Mouse (Mus musculus): ENCODE measurements around the gene Gnb4. TPM values are rescaled to one million over a fixed set of nuclear protein-coding genes. Genes with fewer than 3 reads are reported as not detected.

The Gnb4 gene
- 78.8 and 79.2 TPM in 2 replicates for polyA plus RNA-seq (2015; fragmentation: Nextera tagmentation; extraction: Ambion mirVana)

GRCm38 (mm10) chr3:32616331-32617052 lies at the start of gene Gnb4:
Gnb4 (minus strand) TSS chr3:32616585.
- WGBS = 2% methylated on average over 72 of the region's 83 CpGs
- Histone ChIP-seq H3K9ac (peak within 1 kb of the TSS; percentile 79), H3K27me3 (no peaks in the 10 kb centered on the region), H3K36me3 (peaks cover 6% of the 10 kb centered on the region; the same call in 1 of the 2 replicates), H3K9me3 (no peaks in the 10 kb centered on the region), H3K4me3 (peak within 1 kb of the TSS; percentile 68), H3K4me2 (peak within 1 kb of the TSS; percentile 61), H3K4me1 (peaks cover 10% of the 10 kb centered on the region; the same call in 1 of the 2 replicates), H3K27ac (peak within 1 kb of the TSS; percentile 84)
- peak; percentile 84 for ATAC-seq (ENCODE audit: insufficient number of reproducible peaks, insufficient read depth, low FRiP score, low TSS enrichment, low read depth)

GRCm38 (mm10) chr3:32661556-32661930 lies 45.2 kb upstream of the Gnb4 start:
- H3K4me1 ChIP-seq = no peaks in the 10 kb centered on the region
- no peak overlapping the region for H3K9ac ChIP-seq
- H3K36me3 ChIP-seq = no peaks in the 10 kb centered on the region
- no peak for ATAC-seq (ENCODE audit: insufficient number of reproducible peaks, insufficient read depth, low FRiP score, low TSS enrichment, low read depth)
- H3K27ac ChIP-seq = no peak overlapping the region
- 81% methylated on average over 3 of the region's 3 CpGs for WGBS
- no peaks in the 10 kb centered on the region for H3K27me3 ChIP-seq
- H3K4me2 ChIP-seq = no peak overlapping the region
- no peak overlapping the region for H3K4me3 ChIP-seq
- no peaks in the 10 kb centered on the region for H3K9me3 ChIP-seq

GRCm38 (mm10) chr3:32660831-32661555 lies 44.6 kb upstream of the Gnb4 start:
- Histone ChIP-seq H3K27ac (no peak overlapping the region), H3K9ac (no peak overlapping the region), H3K36me3 (no peaks in the 10 kb centered on the region), H3K4me1 (no peaks in the 10 kb centered on the region), H3K4me2 (no peak overlapping the region), H3K9me3 (no peaks in the 10 kb centered on the region), H3K27me3 (no peaks in the 10 kb centered on the region), H3K4me3 (no peak overlapping the region)
- 65% methylated on average over 8 of the region's 8 CpGs for WGBS
- ATAC-seq (ENCODE audit: insufficient number of reproducible peaks, insufficient read depth, low FRiP score, low TSS enrichment, low read depth) = no peak

GRCm38 (mm10) chr3:32660276-32660675 lies 43.9 kb upstream of the Gnb4 start:
- 44% methylated on average over 8 of the region's 8 CpGs for WGBS
- Histone ChIP-seq H3K4me3 (no peak overlapping the region), H3K9ac (no peak overlapping the region), H3K9me3 (no peaks in the 10 kb centered on the region), H3K27ac (no peak overlapping the region), H3K4me1 (no peaks in the 10 kb centered on the region), H3K27me3 (no peaks in the 10 kb centered on the region), H3K36me3 (no peaks in the 10 kb centered on the region), H3K4me2 (no peak overlapping the region)
- ATAC-seq (ENCODE audit: insufficient number of reproducible peaks, insufficient read depth, low FRiP score, low TSS enrichment, low read depth) = no peak

- Histone ChIP-seq H3K9me3 (no peaks in the 10 kb centered on the region), H3K4me1 (no peaks in the 10 kb centered on the region), H3K27ac (no peak overlapping the region), H3K4me2 (no peak overlapping the region), H3K4me3 (no peak overlapping the region), H3K36me3 (no peaks in the 10 kb centered on the region), H3K27me3 (no peaks in the 10 kb centered on the region), H3K9ac (no peak overlapping the region)
- no peak for ATAC-seq (ENCODE audit: insufficient number of reproducible peaks, insufficient read depth, low FRiP score, low TSS enrichment, low read depth)
- 92% methylated on average over 2 of the region's 2 CpGs for WGBS
Measured at GRCm38 (mm10) chr3:32659506-32659905, 43.1 kb upstream of the Gnb4 start.

GRCm38 (mm10) chr3:32658821-32659220 lies 42.4 kb upstream of the Gnb4 start:
- WGBS = 72% methylated on average over 16 of the region's 16 CpGs
- no peak overlapping the region for H3K4me2 ChIP-seq
- no peaks in the 10 kb centered on the region for H3K9me3 ChIP-seq
- H3K36me3 ChIP-seq = no peaks in the 10 kb centered on the region
- H3K27me3 ChIP-seq = no peaks in the 10 kb centered on the region
- ATAC-seq (ENCODE audit: insufficient number of reproducible peaks, insufficient read depth, low FRiP score, low TSS enrichment, low read depth) = no peak
- H3K27ac ChIP-seq = no peak overlapping the region
- no peaks in the 10 kb centered on the region for H3K4me1 ChIP-seq
- H3K9ac ChIP-seq = no peak overlapping the region
- H3K4me3 ChIP-seq = no peak overlapping the region

GRCm38 (mm10) chr3:32658401-32658800 lies 42.0 kb upstream of the Gnb4 start:
- Histone ChIP-seq H3K4me1 (no peaks in the 10 kb centered on the region), H3K4me3 (no peak overlapping the region), H3K36me3 (no peaks in the 10 kb centered on the region), H3K9ac (no peak overlapping the region), H3K27me3 (no peaks in the 10 kb centered on the region), H3K27ac (no peak overlapping the region), H3K4me2 (no peak overlapping the region), H3K9me3 (no peaks in the 10 kb centered on the region)
- ATAC-seq (ENCODE audit: insufficient number of reproducible peaks, insufficient read depth, low FRiP score, low TSS enrichment, low read depth) = no peak
- 73% methylated on average over 7 of the region's 7 CpGs for WGBS

- Histone ChIP-seq H3K27me3 (no peaks in the 10 kb centered on the region), H3K4me2 (no peak overlapping the region), H3K9me3 (0 out of 2 replicates have a peak, but pooled peaks cover 3% of the 10 kb centered on the region), H3K9ac (no peak overlapping the region), H3K36me3 (no peaks in the 10 kb centered on the region), H3K4me1 (no peaks in the 10 kb centered on the region), H3K4me3 (no peak overlapping the region), H3K27ac (no peak overlapping the region)
- no peak for ATAC-seq (ENCODE audit: insufficient number of reproducible peaks, insufficient read depth, low FRiP score, low TSS enrichment, low read depth)
- WGBS = 84% methylated on average over 10 of the region's 10 CpGs
Measured at GRCm38 (mm10) chr3:32656398-32656994, 40.1 kb upstream of the Gnb4 start.

GRCm38 (mm10) chr3:32655994-32656393 lies 39.6 kb upstream of the Gnb4 start:
- H3K4me3 ChIP-seq = no peak overlapping the region
- H3K4me2 ChIP-seq = no peak overlapping the region
- 0 out of 2 replicates have a peak, but pooled peaks cover 3% of the 10 kb centered on the region for H3K9me3 ChIP-seq
- no peaks in the 10 kb centered on the region for H3K27me3 ChIP-seq
- no peak for ATAC-seq (ENCODE audit: insufficient number of reproducible peaks, insufficient read depth, low FRiP score, low TSS enrichment, low read depth)
- 81% methylated on average over 4 of the region's 4 CpGs for WGBS
- no peak overlapping the region for H3K9ac ChIP-seq
- no peaks in the 10 kb centered on the region for H3K36me3 ChIP-seq
- no peaks in the 10 kb centered on the region for H3K4me1 ChIP-seq
- no peak overlapping the region for H3K27ac ChIP-seq

- Histone ChIP-seq H3K9ac (no peak overlapping the region), H3K4me3 (no peak overlapping the region), H3K27ac (no peak overlapping the region), H3K9me3 (0 out of 2 replicates have a peak, but pooled peaks cover 3% of the 10 kb centered on the region), H3K4me2 (no peak overlapping the region), H3K27me3 (no peaks in the 10 kb centered on the region), H3K36me3 (no peaks in the 10 kb centered on the region), H3K4me1 (no peaks in the 10 kb centered on the region)
- no peak for ATAC-seq (ENCODE audit: insufficient number of reproducible peaks, insufficient read depth, low FRiP score, low TSS enrichment, low read depth)
- WGBS = 69% methylated on average over 4 of the region's 4 CpGs
Measured at GRCm38 (mm10) chr3:32652739-32653138, 36.4 kb upstream of the Gnb4 start.

- Histone ChIP-seq H3K4me3 (no peak overlapping the region), H3K36me3 (no peaks in the 10 kb centered on the region), H3K9me3 (0 out of 2 replicates have a peak, but pooled peaks cover 3% of the 10 kb centered on the region), H3K27me3 (no peaks in the 10 kb centered on the region), H3K27ac (no peak overlapping the region), H3K4me1 (no peaks in the 10 kb centered on the region), H3K9ac (no peak overlapping the region), H3K4me2 (no peak overlapping the region)
- 76% methylated on average over 4 of the region's 4 CpGs for WGBS
- no peak for ATAC-seq (ENCODE audit: insufficient number of reproducible peaks, insufficient read depth, low FRiP score, low TSS enrichment, low read depth)
Measured at GRCm38 (mm10) chr3:32649284-32649683, 32.9 kb upstream of the Gnb4 start.

Measured in embryonic facial prominence, embryonic 13.5 days (tissue).